Mouse (Mus musculus) hindbrain, embryonic 10.5 days (tissue): ENCODE results near the gene Med9. TPM values are rescaled to one million over a fixed set of nuclear protein-coding genes. Genes with fewer than 3 reads are reported as not detected.

Experiments used
- DNase-seq: peaks from one replicate; pipeline ENCODE4 v3.0.0-alpha.2; 2017; ENCODE audit warnings: low spot score
- H3K27ac ChIP-seq: fragments of 300-500 bp; sonication (generic); 2 replicates; pipeline ENCODE4 v1.5.1; 2016; ENCODE audit warnings: mild to moderate bottlenecking, moderate library complexity
- H3K27me3 ChIP-seq: fragments of 300-500 bp; sonication (generic); 2 replicates; pipeline ENCODE4 v1.6.1; 2016; ENCODE audit warnings: mild to moderate bottlenecking; ENCODE audit not compliant: poor library complexity, insufficient read depth, severe bottlenecking
- H3K36me3 ChIP-seq: fragments of 300-500 bp; sonication (generic); 2 replicates; pipeline ENCODE4 v1.6.1; 2016; ENCODE audit warnings: mild to moderate bottlenecking, moderate library complexity
- H3K4me1 ChIP-seq: fragments of 300-500 bp; sonication (generic); replicated peaks from 2 replicates; pipeline ENCODE4 v1.6.1; 2016; ENCODE audit warnings: mild to moderate bottlenecking
- H3K4me3 ChIP-seq: fragments of 300-500 bp; sonication (generic); 2 replicates; pipeline ENCODE4 v1.5.1; 2016; ENCODE audit warnings: mild to moderate bottlenecking, moderate library complexity
- H3K9me3 ChIP-seq: fragments of 300-500 bp; sonication (generic); 2 replicates; pipeline ENCODE4 v1.6.1; 2016; ENCODE audit warnings: mild to moderate bottlenecking, moderate library complexity
- WGBS: fragments of 180-500 bp; shearing (Covaris S2); methylation state at CpG from one replicate; pipeline ENCODE4 v1.1.7; 2016; 5-methylcytosine and 5-hydroxymethylcytosine counted together
- polyA plus RNA-seq: library from polyadenylated mRNA; unstranded; fragments of >200 nt; fragmentation: Nextera tagmentation; extraction: Ambion mirVana; gene quantifications from 2 replicates; pipeline ENCODE4 v1.2.1, GENCODE M21; 2016

The Med9 gene
- polyA plus RNA-seq, result 53.3 and 55.4 TPM in 2 replicates

GRCm38 (mm10) chr11:59947752-59948400 lies at the start of gene Med9:
Gene Med9, plus strand, starts transcription at chr11:59948206.
- no peaks in the 10 kb centered on the region for H3K27me3 ChIP-seq
- peaks cover 8% of the 10 kb centered on the region; the same call in 1 of the 2 replicates for H3K36me3 ChIP-seq
- WGBS, result 1% methylated on average over 43 of the region's 43 CpGs
- H3K9me3 ChIP-seq, result no peaks in the 10 kb centered on the region
- H3K27ac ChIP-seq, result peak within 1 kb of the TSS; percentile 98
- H3K4me3 ChIP-seq, result peak within 1 kb of the TSS; percentile 98
- H3K4me1 ChIP-seq, result peaks cover 21% of the 10 kb centered on the region
- DNase-seq, result peak; percentile 96

GRCm38 (mm10) chr11:59899711-59900685 lies 48.0 kb upstream of the Med9 start:
- H3K27me3 ChIP-seq, result 0 out of 2 replicates have a peak, but pooled peaks cover 3% of the 10 kb centered on the region
- H3K4me1 ChIP-seq, result peaks cover 15% of the 10 kb centered on the region
- no peak for DNase-seq
- WGBS, result 61% methylated on average over 13 of the region's 13 CpGs
- H3K4me3 ChIP-seq, result no peak overlapping the region
- H3K9me3 ChIP-seq, result no peaks in the 10 kb centered on the region
- peak overlapping the region; percentile 23; the same call in 1 of the 2 replicates for H3K27ac ChIP-seq
- H3K36me3 ChIP-seq, result no peaks in the 10 kb centered on the region

GRCm38 (mm10) chr11:59900995-59901394 lies 47.0 kb upstream of the Med9 start:
- Histone ChIP-seq H3K4me1 (peaks cover 13% of the 10 kb centered on the region), H3K36me3 (no peaks in the 10 kb centered on the region), H3K4me3 (no peak overlapping the region), H3K27me3 (0 out of 2 replicates have a peak, but pooled peaks cover 3% of the 10 kb centered on the region), H3K9me3 (no peaks in the 10 kb centered on the region), H3K27ac (no peak overlapping the region)
- DNase-seq, result no peak
- 94% methylated on average over 1 of the region's 1 CpGs for WGBS

DNA sequence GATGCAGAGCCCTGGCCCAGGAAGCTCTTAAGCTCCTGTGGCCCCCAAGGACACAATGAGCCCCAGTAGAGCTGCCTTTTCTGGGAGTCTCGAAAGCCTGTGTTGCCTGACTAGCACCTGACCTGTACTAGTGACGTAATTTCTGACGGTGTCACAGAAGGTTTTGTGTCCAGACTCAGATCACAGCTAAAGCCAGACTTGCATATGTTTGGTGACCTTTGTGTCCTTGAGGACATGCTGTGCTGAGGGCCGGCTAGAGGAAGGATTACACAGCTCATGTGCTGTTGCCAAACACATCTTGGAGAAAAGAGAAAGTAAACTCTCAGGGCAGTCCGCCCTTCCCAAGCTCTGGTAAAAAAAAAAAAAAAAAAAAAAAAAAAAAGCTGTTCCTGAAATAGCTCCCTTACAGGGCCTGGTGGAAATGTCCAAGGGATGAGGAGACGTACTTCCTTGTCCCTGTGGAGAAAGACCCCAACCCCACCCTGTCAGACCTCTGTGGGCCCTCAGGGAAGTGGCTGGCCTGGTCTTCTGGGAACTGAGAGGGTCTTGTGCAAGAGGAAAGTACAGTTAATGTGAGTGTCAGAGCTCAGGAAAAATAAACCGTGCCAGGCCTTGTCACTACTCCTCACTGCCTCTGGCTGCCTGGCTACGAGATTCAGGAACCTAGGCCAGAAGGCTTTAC lies 45.8 kb upstream of the Med9 start:
- Histone ChIP-seq H3K9me3 (no peaks in the 10 kb centered on the region), H3K27me3 (0 out of 2 replicates have a peak, but pooled peaks cover 3% of the 10 kb centered on the region), H3K27ac (peak overlapping the region; percentile 17; the same call in 1 of the 2 replicates), H3K4me1 (peaks cover 13% of the 10 kb centered on the region), H3K4me3 (no peak overlapping the region), H3K36me3 (no peaks in the 10 kb centered on the region)
- 64% methylated on average over 8 of the region's 8 CpGs for WGBS
- DNase-seq, result no peak

DNA sequence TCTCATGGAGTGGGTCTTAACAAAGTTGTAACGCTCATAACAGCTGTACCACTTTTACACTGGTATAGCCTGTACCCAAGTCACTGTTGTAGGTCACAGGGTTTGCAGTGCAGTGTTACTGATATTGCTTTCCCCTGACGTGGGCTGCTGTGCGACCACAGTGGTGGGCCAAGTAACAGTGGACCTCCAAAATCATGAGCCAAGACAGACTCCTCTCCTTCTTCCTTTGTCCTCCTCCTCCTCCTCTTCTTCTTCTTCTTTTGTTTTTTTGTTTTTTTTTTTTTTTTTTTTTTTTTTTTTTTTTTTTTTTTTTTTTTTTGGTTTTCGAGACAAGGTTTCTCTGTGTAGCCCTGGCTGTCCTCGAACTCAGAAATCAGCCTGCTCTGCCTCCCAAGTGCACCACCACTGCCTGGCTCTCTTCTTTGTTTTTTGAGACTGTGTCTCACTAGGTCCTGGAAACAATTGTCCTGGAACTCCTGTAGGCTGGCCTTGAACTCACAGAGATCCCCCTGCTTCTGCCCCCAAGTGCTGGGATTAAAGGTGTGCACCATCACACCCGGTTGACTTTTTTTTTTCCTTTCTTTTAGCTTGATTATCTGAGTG lies 41.4 kb upstream of the Med9 start:
- H3K4me1 ChIP-seq, result peaks cover 9% of the 10 kb centered on the region
- no peak overlapping the region for H3K4me3 ChIP-seq
- H3K27ac ChIP-seq, result no peak overlapping the region
- H3K9me3 ChIP-seq, result no peaks in the 10 kb centered on the region
- no peak for DNase-seq
- 89% methylated on average over 6 of the region's 6 CpGs for WGBS
- H3K27me3 ChIP-seq, result no peaks in the 10 kb centered on the region
- no peaks in the 10 kb centered on the region for H3K36me3 ChIP-seq

- Histone ChIP-seq H3K27me3 (no peaks in the 10 kb centered on the region), H3K27ac (no peak overlapping the region), H3K4me3 (no peak overlapping the region), H3K36me3 (no peaks in the 10 kb centered on the region), H3K9me3 (no peaks in the 10 kb centered on the region), H3K4me1 (peaks cover 7% of the 10 kb centered on the region; the same call in 1 of the 2 replicates)
- no peak for DNase-seq
- WGBS, result 55% methylated on average over 3 of the region's 3 CpGs
Observed at GRCm38 (mm10) chr11:59908446-59908845, 39.6 kb upstream of the Med9 start.

DNA sequence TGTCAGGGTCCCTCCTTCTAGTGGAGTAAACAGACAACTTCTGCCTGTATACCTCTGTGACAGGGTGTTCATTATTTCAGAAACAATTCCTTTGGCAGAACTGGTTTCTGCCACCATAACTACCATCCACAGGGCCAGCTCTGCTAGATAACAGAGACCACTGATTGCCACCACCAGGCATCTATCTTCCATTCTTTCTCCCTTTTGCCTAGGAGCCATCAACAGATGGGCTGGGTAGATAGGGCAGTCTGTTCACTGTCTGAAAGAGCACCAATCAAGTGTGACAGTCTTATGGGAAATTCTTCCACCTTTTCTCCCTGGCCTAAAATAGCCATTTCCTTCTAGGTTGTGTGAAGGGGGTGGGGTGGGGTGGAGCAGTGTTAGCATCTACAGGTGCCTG lies 37.4 kb upstream of the Med9 start:
- Histone ChIP-seq H3K4me3 (no peak overlapping the region), H3K27ac (no peak overlapping the region), H3K4me1 (peaks cover 7% of the 10 kb centered on the region; the same call in 1 of the 2 replicates), H3K27me3 (no peaks in the 10 kb centered on the region), H3K36me3 (no peaks in the 10 kb centered on the region), H3K9me3 (no peaks in the 10 kb centered on the region)
- no peak for DNase-seq

DNA sequence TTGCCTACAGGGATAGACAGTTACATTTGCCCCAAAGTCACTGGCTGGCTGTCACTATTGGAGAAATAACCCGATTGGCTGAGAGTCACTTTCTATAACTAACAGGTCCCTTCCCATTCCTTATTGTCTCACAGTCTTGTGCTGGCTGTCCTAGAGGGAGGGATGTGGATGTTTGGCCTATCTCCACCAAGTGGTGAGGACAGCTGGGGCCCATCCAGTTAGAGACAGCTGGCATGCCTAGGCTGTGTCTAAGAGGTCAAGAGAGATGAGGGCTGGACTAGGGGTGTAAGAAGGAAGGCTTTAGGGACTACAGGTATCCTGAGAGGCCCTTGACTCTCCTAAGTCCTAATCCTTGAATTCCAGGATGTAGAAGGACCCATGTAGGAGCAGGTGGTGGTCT lies 36.5 kb upstream of the Med9 start:
- H3K4me3 ChIP-seq, result no peak overlapping the region
- 89% methylated on average over 1 of the region's 1 CpGs for WGBS
- H3K27ac ChIP-seq, result no peak overlapping the region
- DNase-seq, result no peak
- H3K36me3 ChIP-seq, result no peaks in the 10 kb centered on the region
- H3K4me1 ChIP-seq, result peaks cover 7% of the 10 kb centered on the region; the same call in 1 of the 2 replicates
- H3K9me3 ChIP-seq, result no peaks in the 10 kb centered on the region
- no peaks in the 10 kb centered on the region for H3K27me3 ChIP-seq

DNA sequence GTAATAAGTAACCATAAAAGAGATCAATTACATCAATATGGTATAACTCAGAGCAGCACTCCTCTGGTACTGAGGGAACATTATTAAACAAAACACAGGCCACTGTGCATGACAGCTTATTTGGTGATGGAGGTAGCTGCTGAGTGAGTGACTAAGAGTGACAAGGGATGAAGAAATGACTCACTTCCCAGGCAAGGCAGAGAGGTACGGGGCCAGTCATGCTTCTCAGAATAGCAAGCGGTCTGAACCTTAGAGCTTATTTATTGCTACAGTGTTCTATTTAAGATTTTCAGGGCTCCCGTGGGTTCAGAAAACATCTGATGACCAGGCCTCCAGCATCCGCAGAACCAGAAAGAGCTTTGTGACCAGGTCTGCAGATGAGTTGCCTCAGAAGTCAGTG lies 34.3 kb upstream of the Med9 start:
- no peaks in the 10 kb centered on the region for H3K9me3 ChIP-seq
- H3K27me3 ChIP-seq, result no peaks in the 10 kb centered on the region
- H3K27ac ChIP-seq, result no peak overlapping the region
- no peaks in the 10 kb centered on the region for H3K36me3 ChIP-seq
- no peak for DNase-seq
- no peaks in the 10 kb centered on the region for H3K4me1 ChIP-seq
- no peak overlapping the region for H3K4me3 ChIP-seq
- 88% methylated on average over 4 of the region's 4 CpGs for WGBS

DNA sequence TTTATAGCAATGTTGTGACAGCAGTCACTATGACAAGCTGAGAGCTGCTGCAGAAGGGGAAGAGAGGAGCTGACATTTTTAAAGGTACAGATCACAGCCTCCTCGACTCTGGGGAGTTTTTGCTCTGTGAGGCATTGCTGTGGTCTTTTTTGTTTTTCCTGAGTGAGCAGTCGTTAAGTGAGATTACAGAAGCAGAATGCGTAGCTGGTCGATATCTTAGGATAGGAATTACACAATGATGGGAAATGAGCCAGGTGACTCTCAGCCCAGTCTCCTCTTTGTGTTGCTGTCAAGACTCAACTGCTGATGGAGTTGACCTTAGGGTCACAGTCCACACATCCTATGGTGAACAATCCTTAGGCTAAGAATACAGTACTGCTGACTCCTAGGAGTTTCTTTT lies 30.0 kb upstream of the Med9 start:
- Histone ChIP-seq H3K9me3 (no peaks in the 10 kb centered on the region), H3K36me3 (no peaks in the 10 kb centered on the region), H3K27ac (no peak overlapping the region), H3K4me1 (0 out of 2 replicates have a peak, but pooled peaks cover 3% of the 10 kb centered on the region), H3K27me3 (no peaks in the 10 kb centered on the region), H3K4me3 (no peak overlapping the region)
- no peak for DNase-seq
- 64% methylated on average over 4 of the region's 4 CpGs for WGBS

GRCm38 (mm10) chr11:59919401-59919800 lies 28.6 kb upstream of the Med9 start:
- 81% methylated on average over 3 of the region's 3 CpGs for WGBS
- DNase-seq, result no peak
- no peak overlapping the region for H3K27ac ChIP-seq
- 0 out of 2 replicates have a peak, but pooled peaks cover 3% of the 10 kb centered on the region for H3K4me1 ChIP-seq
- H3K9me3 ChIP-seq, result no peaks in the 10 kb centered on the region
- no peaks in the 10 kb centered on the region for H3K27me3 ChIP-seq
- H3K36me3 ChIP-seq, result no peaks in the 10 kb centered on the region
- H3K4me3 ChIP-seq, result no peak overlapping the region

DNA sequence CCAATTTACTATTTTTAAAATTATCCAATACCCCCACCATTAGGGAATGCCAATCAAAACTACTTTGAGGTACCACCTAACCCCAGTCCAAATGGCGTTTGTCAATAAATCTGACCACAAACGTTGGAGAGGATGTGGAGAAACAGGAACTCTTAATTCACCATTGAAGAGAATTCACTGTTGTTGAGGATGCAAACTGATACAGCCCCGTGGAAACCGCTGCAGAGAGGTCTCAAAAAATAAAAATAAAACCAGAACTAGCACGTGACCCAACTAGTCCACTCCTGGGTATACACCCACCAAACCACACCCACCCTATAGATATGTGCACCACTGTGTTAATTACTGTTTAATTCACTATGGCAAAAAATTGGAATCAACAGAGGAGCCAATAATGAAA lies 27.7 kb upstream of the Med9 start:
- no peaks in the 10 kb centered on the region for H3K36me3 ChIP-seq
- H3K27me3 ChIP-seq, result no peaks in the 10 kb centered on the region
- no peak overlapping the region for H3K4me3 ChIP-seq
- DNase-seq, result no peak
- 0 out of 2 replicates have a peak, but pooled peaks cover 3% of the 10 kb centered on the region for H3K4me1 ChIP-seq
- H3K27ac ChIP-seq, result no peak overlapping the region
- H3K9me3 ChIP-seq, result no peaks in the 10 kb centered on the region
- WGBS, result 80% methylated on average over 5 of the region's 5 CpGs
